Mouse (Mus musculus) right cerebral cortex, postnatal 36 days (tissue): ENCODE measurements around the gene Chrna1.
A peak's percentile ranks its signal among the peaks of the same experiment; 100 is the strongest.

ENCODE experiments used
- DNase-seq, 2 experiments: peaks; one replicate each; pipeline ENCODE4 v3.0.0; 2022; ENCODE audit warnings: low spot score in 2 of 2, mixed read lengths in 1 of 2

The Chrna1 gene

GRCm38 (mm10) chr2:73580166-73580565, at the start of gene Chrna1:
Chrna1 (minus strand) TSS chr2:73580338.
- no peak for DNase-seq

- no peak for DNase-seq
Observed at GRCm38 (mm10) chr2:73618486-73619052, 38.4 kb upstream of the Chrna1 start.

GRCm38 (mm10) chr2:73616434-73617057, 36.4 kb upstream of the Chrna1 start:
- DNase-seq: no peak

GRCm38 (mm10) chr2:73615456-73615855, 35.3 kb upstream of the Chrna1 start:
- no peak for DNase-seq

GRCm38 (mm10) chr2:73614303-73614702, 34.2 kb upstream of the Chrna1 start:
- DNase-seq: no peak

- no peak for DNase-seq
Observed at GRCm38 (mm10) chr2:73612941-73613340, 32.8 kb upstream of the Chrna1 start.

- no peak for DNase-seq
Observed at GRCm38 (mm10) chr2:73612367-73612914, 32.3 kb upstream of the Chrna1 start.

GRCm38 (mm10) chr2:73611798-73612197, 31.7 kb upstream of the Chrna1 start:
- DNase-seq: no peak

GRCm38 (mm10) chr2:73609724-73610210, 29.6 kb upstream of the Chrna1 start:
- no peak for DNase-seq

GRCm38 (mm10) chr2:73609067-73609723, 29.1 kb upstream of the Chrna1 start:
- no peak for DNase-seq

- DNase-seq: no peak
Observed at GRCm38 (mm10) chr2:73608391-73608790, 28.3 kb upstream of the Chrna1 start.

GRCm38 (mm10) chr2:73607609-73608008, 27.5 kb upstream of the Chrna1 start:
- no peak for DNase-seq

GRCm38 (mm10) chr2:73607146-73607545, 27.0 kb upstream of the Chrna1 start:
- no peak for DNase-seq

- no peak for DNase-seq
Observed at GRCm38 (mm10) chr2:73606616-73607015, 26.5 kb upstream of the Chrna1 start.

- peak; percentile 90 to 96 for DNase-seq
Observed at GRCm38 (mm10) chr2:73605077-73605476, 24.9 kb upstream of the Chrna1 start.

GRCm38 (mm10) chr2:73604579-73604978, 24.4 kb upstream of the Chrna1 start:
- DNase-seq: no peak

GRCm38 (mm10) chr2:73600650-73601049, 20.5 kb upstream of the Chrna1 start:
- DNase-seq: no peak

- DNase-seq: no peak
Observed at GRCm38 (mm10) chr2:73597772-73598171, 17.6 kb upstream of the Chrna1 start.

GRCm38 (mm10) chr2:73596786-73597185, 16.6 kb upstream of the Chrna1 start:
- peak; percentile 90 to 96 for DNase-seq

GRCm38 (mm10) chr2:73596326-73596725, 16.2 kb upstream of the Chrna1 start:
- no peak for DNase-seq

- DNase-seq: no peak
Observed at GRCm38 (mm10) chr2:73593101-73593439, 12.9 kb upstream of the Chrna1 start.

- peak; percentile 69 to 82 for DNase-seq
Observed at GRCm38 (mm10) chr2:73592231-73593100, 12.3 kb upstream of the Chrna1 start.
